Comparison of ENCODE assay signal across 11 mouse cellular contexts in genomic region chr6:91754098-91754497, GRCm38 (mm10).
A peak's percentile ranks its signal among the peaks of the same experiment; 100 is the strongest.
DNase-seq lines count a peak whose midpoint lies in the region; ATAC-seq and TF ChIP-seq lines count a peak whose summit lies in the region.
"Had no signal": no experiment of that assay in that cellular context is flagged by ENCODE, and none has a peak within 500 bp of the region (broad histone marks: within the 10 kb centered on the region; RNA-seq: fewer than 3 reads in every experiment).

No protein-coding gene starts in this region.

- no peak overlapping the region for H3K4me2 ChIP-seq in embryonic facial prominence, embryonic 14.5 days (ENCODE audit: low read depth, low read length)
- H3K4me2 ChIP-seq in limb, embryonic 14.5 days (replicated peaks; ENCODE audit: low read depth, low read length, severe bottlenecking): no peak overlapping the region
- H3K4me2 ChIP-seq: limb, embryonic 13.5 days had no signal

- H3K36me3 ChIP-seq in embryonic facial prominence, embryonic 14.5 days (ENCODE audit: control insufficient read depth, insufficient read depth, low read length): peaks cover 75% of the 10 kb centered on the region
- H3K36me3 ChIP-seq in limb, embryonic 14.5 days (ENCODE audit: control insufficient read depth, insufficient read depth, low read length): peaks cover 71% of the 10 kb centered on the region

- H3K9ac ChIP-seq in embryonic facial prominence, embryonic 14.5 days (ENCODE audit: low read depth, low read length): no peak overlapping the region
- H3K9ac ChIP-seq in limb, embryonic 14.5 days (ENCODE audit: low read depth, low read length, severe bottlenecking): 0 out of 2 replicates have a peak overlapping the region, but pooled peaks have one; percentile 28
- H3K9ac ChIP-seq: limb, embryonic 13.5 days had no signal

- H3K27me3 ChIP-seq in embryonic facial prominence, embryonic 14.5 days (replicated peaks; ENCODE audit: control insufficient read depth, insufficient read depth, low read length): no peaks in the 10 kb centered on the region
- no peaks in the 10 kb centered on the region for H3K27me3 ChIP-seq in limb, embryonic 14.5 days (ENCODE audit: control insufficient read depth, insufficient read depth, low read length)
- H3K27me3 ChIP-seq: limb, embryonic 13.5 days had no signal

- no peak overlapping the region for H3K27ac ChIP-seq in embryonic facial prominence, embryonic 14.5 days (replicated peaks; ENCODE audit: low read depth, low read length)
- no peak overlapping the region for H3K27ac ChIP-seq in limb, embryonic 14.5 days (replicated peaks; ENCODE audit: low read depth, low read length)
- H3K27ac ChIP-seq: limb, embryonic 13.5 days had no signal

- ATAC-seq in embryonic facial prominence, embryonic 14.5 days (ENCODE audit: low read depth): no peak
- ATAC-seq in limb, embryonic 14.5 days (ENCODE audit: low FRiP score, low read depth): no peak

- H3K4me3 ChIP-seq in embryonic facial prominence, embryonic 14.5 days (ENCODE audit: low read depth, low read length): no peak overlapping the region
- H3K4me3 ChIP-seq in limb, embryonic 14.5 days (replicated peaks; ENCODE audit: low read length): no peak overlapping the region
- H3K4me3 ChIP-seq: limb, embryonic 13.5 days had no signal

- no peak for TF ChIP-seq POLR2A in limb, embryonic 14.5 days (IDR thresholded peaks at IDR 0.05; ENCODE audit: borderline replicate concordance, extremely low read depth, insufficient read depth, insufficient read length)

- whole genome bisulfite sequencing in embryonic facial prominence, embryonic 14.5 days: 49% methylated on average over 6 of the region's 6 CpGs
- 62% methylated on average over 6 of the region's 6 CpGs for WGBS in limb, embryonic 14.5 days

- H3K9me3 ChIP-seq in embryonic facial prominence, embryonic 14.5 days (ENCODE audit: control insufficient read depth, low read length): 0 out of 2 replicates have a peak, but pooled peaks cover 2% of the 10 kb centered on the region
- H3K9me3 ChIP-seq in limb, embryonic 14.5 days (ENCODE audit: control insufficient read depth, low read length): no peaks in the 10 kb centered on the region

- no peaks in the 10 kb centered on the region for H3K4me1 ChIP-seq in embryonic facial prominence, embryonic 14.5 days (ENCODE audit: control insufficient read depth, insufficient read depth, low read length)
- H3K4me1 ChIP-seq in limb, embryonic 14.5 days (ENCODE audit: control insufficient read depth, insufficient read depth, low read length): no peaks in the 10 kb centered on the region
- H3K4me1 ChIP-seq: limb, embryonic 13.5 days had no signal

- peak; percentile 60 to 61 for DNase-seq in frontal cortex, postnatal 36 days (ENCODE audit: low spot score in 2 of 2)
- DNase-seq in frontal cortex, postnatal 25 days (ENCODE audit: low spot score in 2 of 2): no peak
- peak; percentile 56 for DNase-seq in layer of hippocampus, adult 9-11 months
- DNase-seq in layer of hippocampus, postnatal 36 days: no peak
- peak; percentile 30 for DNase-seq in embryonic facial prominence, embryonic 14.5 days (ENCODE audit: low spot score)
- DNase-seq in limb, embryonic 14.5 days (ENCODE audit: low spot score): no peak
- no peak for DNase-seq in urinary bladder, postnatal 14 days (ENCODE audit: low spot score)
- DNase-seq in thymus, postnatal 4 days: no peak
- DNase-seq: cerebellum, adult 9-10 months; thymus, adult 2 months had no signal

Comparison
In these comparisons a context has a peak if more than half of its experiments do, and no peak if none do; other contexts are left out.
1. DNase-seq: peak in frontal cortex, postnatal 36 days (2 of 2), layer of hippocampus, adult 9-11 months (single experiment) and embryonic facial prominence, embryonic 14.5 days (single experiment); none in frontal cortex, postnatal 25 days (0 of 2), layer of hippocampus, postnatal 36 days (0 of 2), limb, embryonic 14.5 days (single experiment), urinary bladder, postnatal 14 days (single experiment) and thymus, postnatal 4 days (single experiment).